Mouse (Mus musculus) cerebellum, postnatal 10 days (tissue): ENCODE data around the gene Apol8.

ENCODE experiments used
- DNase-seq, 2 experiments: peaks; one replicate each; pipeline ENCODE4 v3.0.0; 2021; ENCODE audit warnings: mixed read lengths in 2 of 2

Apol8 gene

DNA sequence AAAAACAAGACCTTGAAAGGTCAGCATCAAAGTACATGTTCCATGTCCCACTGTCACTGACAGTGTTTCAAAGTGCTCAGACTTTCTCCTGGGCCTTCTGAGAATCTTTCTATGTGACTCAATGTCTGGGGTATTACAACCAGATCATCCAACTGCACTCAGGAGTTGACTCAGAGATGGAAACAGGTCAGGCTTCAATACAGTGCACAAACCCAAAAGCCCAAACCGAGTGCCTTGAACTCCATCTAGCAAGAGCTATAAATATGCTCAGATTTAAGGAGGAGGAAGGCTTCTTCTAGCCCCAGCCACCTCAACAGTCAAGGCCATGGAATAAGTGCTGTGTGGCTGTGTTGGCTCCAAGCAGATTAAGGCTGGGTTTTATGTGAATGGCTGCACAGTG is 29.0 kb upstream of the Apol8 start:
- no peak for DNase-seq

GRCm38 (mm10) chr15:77784039-77784824 is 27.4 kb upstream of the Apol8 start:
- DNase-seq, result no peak

DNA sequence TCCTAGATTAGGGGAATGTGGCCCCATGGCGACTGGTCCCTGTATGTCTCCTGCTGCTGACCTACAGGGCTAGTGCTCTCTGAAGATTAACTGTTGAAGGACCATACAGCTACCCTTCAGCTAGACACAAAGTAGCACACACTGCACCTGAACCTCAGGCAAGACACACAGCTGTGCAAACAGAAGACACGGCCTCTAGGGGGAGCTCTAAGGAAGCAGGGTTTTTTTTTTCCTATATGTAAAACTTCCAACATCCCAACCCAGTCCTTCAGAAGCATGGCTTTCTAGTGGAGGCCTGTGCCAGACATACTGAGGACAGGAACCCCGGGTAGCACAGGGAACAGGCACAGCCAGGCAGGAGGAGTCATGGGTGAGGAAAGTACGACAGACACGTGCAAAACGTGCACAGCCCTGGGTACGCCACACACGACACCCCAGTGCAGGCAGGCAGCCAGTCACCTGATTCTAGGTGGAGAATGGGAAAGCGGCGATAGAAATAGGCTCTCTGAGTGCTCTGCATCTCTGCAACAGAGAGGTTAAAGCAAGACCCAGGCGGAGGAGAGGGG is 25.7 kb upstream of the Apol8 start:
- peak; percentile 50 for DNase-seq

DNA sequence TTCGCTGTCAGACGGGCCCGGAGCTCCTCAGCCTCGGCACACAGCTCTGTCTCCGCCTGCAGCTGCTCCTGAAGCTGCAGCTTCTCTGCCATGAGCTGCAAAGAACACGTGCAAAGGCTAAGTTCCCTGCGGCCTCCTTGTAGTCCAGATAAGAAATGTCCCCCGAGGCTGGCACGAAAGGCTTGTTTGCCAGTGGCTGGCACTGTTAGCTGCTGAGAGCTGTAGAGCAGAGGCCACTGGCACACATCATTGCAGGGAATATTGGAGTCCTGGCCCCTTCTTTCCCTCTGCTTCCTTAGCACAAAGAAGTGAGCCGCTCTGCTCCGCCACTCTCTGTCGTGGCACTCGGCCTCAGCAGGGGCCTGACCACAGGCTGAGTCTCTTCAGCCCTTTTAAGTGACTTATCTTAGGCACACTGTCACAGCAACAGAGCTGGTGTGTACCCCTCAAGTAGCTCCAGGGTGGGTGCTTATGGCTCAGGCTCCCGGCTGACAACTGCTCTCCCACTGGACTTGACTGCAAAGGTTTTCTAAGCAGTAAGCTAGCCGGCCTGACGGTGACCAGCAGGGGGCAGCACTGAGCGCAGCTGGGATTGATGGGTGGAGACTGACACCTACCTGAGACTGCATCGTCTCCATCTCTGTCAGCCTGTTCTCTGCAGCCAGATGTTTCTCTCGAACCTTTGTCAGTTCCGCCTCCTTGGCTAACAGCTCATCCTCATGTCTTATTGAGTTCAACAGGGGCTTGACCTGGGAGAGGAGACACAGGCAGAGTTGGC is 18.6 kb upstream of the Apol8 start:
- peak; percentile 91 to 95 for DNase-seq

DNA sequence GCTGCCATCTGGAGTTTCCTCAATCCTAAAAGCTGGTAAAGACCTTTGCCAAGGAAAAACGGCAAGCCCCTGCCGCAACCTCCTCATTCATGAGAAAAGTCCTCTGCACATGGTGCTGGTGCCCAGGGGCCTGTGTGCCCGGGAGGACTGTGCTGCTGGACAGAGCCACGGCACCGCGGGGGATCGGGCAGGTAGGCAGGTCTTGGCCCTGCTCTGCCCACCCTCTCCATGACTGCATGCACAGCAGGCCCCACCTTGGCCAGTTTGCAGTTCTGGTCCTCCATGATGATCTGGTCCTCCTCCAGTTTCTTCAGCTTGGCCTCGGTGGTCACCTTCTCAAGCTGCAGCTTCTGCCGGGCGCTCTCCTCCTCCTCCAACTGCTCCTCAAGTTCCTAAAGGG is 17.5 kb upstream of the Apol8 start:
- no peak for DNase-seq

- no peak for DNase-seq
Measured at GRCm38 (mm10) chr15:77773099-77773915, 16.5 kb upstream of the Apol8 start.

GRCm38 (mm10) chr15:77770942-77771341 is 14.1 kb upstream of the Apol8 start:
- no peak for DNase-seq

GRCm38 (mm10) chr15:77770341-77770740 is 13.5 kb upstream of the Apol8 start:
- no peak for DNase-seq

GRCm38 (mm10) chr15:77766981-77767380 is 10.2 kb upstream of the Apol8 start:
- no peak for DNase-seq

DNA sequence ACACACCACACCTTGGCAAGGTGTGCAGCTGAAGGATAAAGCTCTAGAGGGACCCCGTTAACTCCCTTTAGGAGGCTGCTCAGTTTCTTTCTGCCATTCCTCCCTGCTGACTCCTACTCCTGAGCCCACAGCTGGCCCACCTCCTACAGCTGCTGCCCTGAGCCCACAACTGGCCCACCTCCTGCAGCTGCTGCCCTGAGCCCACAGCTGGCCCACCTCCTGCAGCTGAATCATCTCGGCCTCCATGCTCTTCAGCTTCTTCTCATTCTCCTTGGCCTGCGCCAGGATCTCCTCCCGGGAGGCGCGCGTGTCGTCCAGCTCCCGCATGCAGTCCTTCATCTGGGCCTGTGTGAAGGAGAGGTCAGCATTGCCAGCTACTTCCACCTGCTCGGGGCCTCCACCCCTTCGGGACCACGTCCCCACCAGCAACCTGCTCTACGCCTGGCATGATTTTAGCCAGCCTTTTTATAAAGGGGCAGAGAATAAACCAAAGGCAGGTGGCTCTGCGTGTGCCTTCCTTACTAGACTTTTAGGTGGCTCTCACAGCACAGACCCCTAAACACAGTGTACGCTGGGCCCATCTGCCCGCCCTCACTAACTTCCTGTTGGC is 8.8 kb upstream of the Apol8 start:
- DNase-seq, result no peak

- peak; percentile 63 to 69 for DNase-seq
Measured at GRCm38 (mm10) chr15:77764391-77765006, 7.7 kb upstream of the Apol8 start.

DNA sequence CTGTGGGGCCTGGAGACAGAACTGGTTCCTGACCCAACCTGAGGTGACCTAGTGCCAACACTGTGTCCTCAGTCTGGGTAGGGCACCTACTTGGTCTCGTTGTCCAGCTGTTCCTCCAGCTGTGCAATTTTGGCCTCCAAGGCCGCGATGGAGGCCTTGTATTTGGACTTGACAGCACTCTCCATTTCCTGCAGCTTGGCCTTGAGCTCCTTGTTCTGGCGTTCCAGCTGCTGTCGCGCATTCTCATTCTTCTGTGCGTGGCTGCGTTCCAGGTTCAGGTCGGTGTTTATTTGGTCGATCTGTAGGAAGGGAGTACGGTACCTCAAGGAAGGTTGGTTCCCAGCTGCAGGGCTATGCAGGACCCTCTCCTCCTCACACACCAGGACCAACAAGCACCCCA is 6.9 kb upstream of the Apol8 start:
- DNase-seq, result no peak

- DNase-seq, result no peak
Measured at GRCm38 (mm10) chr15:77763050-77763449, 6.2 kb upstream of the Apol8 start.

- peak; percentile 71 to 76 for DNase-seq
Measured at GRCm38 (mm10) chr15:77761561-77762380, 5.0 kb upstream of the Apol8 start.

GRCm38 (mm10) chr15:77761083-77761482 is 4.3 kb upstream of the Apol8 start:
- no peak for DNase-seq

DNA sequence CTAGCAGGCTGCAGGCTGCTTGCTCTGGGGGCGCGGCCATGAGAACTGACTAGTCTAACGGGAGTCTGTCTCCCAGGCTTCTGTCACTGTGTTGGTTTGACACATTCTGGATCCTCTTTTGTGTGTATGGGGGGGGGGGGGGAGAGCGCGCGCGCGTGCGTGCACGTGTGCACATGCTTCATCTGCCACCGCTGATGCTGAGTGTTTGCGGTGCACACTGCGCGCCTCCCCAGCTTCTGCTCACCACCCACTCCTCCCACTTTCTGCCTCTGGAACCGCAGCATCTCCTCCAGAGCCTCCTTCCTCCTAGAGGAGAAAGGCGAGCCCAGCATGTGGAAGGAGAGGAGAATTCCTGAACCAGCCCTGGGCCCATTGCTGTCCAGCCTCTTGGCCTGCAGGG is 3.2 kb upstream of the Apol8 start:
- no peak for DNase-seq

GRCm38 (mm10) chr15:77757586-77758226 is 903 bp upstream of the Apol8 start:
- no peak for DNase-seq

DNA sequence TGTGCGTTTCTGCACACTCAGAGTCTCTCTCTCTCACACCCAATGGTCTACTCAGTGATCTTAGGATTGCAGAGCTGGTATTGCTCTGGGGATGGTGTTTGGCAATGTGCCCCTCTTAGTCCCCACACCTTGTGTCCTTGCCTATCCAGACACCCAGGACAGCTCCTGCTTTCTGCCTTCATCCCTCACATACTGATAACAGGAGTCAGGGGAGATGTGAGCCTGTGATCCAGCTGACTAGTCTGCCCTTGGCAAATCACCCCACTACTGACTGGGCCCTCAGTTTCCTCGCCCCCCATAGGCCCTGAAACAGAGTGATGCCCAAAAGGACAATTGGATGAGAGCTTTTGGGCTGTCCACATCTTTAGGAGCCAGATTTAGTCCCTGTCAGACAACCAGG is 722 bp downstream of the Apol8 start:
- DNase-seq, result no peak

DNA sequence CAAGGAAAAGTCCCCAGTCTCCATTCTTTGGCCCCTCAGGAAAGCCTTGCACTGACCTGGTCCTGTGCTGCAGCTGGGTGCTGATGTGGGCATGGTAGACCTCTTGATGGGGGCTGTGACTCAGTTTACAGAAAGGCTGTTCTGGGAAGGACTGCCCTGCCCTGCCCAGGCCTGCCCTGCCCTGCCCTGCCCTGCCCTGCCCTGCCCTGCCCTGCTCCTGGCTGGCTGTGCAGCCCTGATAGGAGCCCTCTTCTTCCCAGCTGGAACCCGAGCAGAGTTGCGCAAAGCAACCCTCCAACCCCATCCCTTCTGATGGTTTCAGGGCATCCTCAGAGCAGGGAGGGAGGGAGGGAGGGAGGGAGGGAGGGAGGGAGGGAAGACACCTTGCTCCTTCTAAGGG is 1.7 kb downstream of the Apol8 start:
- DNase-seq, result no peak

GRCm38 (mm10) chr15:77752443-77752842 is 4.4 kb downstream of the Apol8 start:
- peak in 1 of 2 experiments; percentile 13 for DNase-seq

DNA sequence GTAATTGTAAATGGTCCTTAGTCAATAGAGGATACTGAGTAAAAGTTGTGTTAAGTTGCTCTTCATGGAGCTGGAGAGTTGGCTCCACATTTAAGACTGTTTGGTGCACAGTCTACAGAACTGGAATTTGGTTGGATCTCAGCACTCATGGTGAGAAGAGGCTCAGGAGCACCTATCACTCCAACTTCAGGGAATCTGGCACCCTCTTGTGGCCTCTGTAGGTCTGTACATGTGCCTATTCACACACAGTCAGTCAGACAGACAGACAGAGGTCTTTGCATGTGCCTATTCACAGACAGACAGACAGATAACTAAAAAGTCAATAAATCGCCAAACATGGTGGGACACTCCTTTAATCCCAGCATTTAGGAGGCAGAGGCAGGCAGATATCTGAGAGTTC is 6.3 kb downstream of the Apol8 start:
- peak; percentile 70 to 73 for DNase-seq
